Mouse (Mus musculus) T-cell, adult 2 months (primary cell): ENCODE data around the gene Gm45711.
"Not testable (repeated sequence)": the region's sequence is repeated elsewhere in the genome, so short reads cannot be mapped to it uniquely, and the experiment has no call there.

ENCODE experiments used
- DNase-seq: peaks from one replicate; pipeline ENCODE4 v3.0.0; 2022; ENCODE audit warnings: low spot score

Gene Gm45711

GRCm38 (mm10) chr8:104321267-104321666, 11.4 kb upstream of the Gm45711 start, which contains the start of gene Gm11020:
TSS of gene Gm11020 (plus strand) at chr8:104321567.
- DNase-seq, result not testable (repeated sequence)

DNA sequence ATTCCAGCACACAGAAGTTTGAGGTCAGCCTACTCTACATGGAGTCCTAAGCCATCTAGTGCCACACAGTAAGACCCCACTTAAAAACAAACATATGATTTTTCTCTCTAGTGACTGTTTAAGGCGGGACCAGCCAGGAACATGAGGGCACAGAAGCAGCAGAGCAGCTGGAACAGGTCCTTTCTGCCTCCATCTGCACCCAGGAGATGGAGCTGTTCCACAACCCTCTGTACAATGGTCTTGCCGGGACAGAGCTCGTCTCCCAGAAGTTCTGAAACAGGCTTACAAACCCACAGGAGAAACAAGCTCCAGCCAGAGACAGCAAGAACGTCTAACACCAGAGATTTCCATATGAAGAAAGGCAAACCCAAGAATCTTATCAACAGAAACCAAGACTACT, 3.4 kb upstream of the Gm45711 start:
- DNase-seq, result no peak

DNA sequence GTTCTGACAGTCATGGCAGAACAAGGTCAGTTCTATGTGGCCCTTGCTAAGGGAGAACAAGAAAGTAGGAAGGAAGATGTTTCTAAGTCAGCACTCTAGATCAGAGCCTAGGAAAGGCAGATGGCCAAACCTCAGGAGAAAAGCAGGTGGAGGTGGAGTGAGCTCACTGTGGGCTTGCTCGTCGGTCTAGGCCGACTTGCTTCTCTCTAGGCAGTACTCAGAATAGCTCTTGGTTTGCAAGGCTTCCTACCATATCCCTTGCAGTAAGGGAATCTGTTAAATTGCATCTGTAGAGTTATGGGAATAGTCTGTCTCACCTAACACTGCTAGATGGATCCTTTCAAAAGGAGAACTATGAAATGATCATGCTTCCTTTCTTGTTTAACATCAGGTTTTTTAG, 2.1 kb upstream of the Gm45711 start:
- DNase-seq, result not testable (repeated sequence)

- not testable (repeated sequence) for DNase-seq
These were observed 1.5 kb downstream of the Gm45711 start for GRCm38 (mm10) chr8:104308341-104308740.

DNA sequence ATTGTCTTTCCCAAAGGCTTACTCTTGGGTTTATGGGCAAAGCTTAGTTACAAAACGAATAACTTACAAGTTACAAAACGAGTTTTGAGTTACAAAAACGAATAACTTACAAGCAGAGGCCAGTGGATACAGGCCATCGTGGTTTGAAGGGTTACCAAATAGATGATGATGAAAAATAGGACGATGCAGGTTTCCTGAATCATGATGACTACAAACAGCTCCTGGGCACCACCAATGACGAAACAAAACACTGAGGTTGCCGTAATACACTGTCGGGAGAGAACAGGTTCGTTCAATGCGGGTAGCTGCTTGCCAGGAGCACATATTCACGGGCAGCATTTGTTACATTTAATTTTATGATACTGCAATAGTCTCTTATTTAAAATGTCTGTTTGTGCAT, 4.9 kb downstream of the Gm45711 start:
- no peak for DNase-seq

DNA sequence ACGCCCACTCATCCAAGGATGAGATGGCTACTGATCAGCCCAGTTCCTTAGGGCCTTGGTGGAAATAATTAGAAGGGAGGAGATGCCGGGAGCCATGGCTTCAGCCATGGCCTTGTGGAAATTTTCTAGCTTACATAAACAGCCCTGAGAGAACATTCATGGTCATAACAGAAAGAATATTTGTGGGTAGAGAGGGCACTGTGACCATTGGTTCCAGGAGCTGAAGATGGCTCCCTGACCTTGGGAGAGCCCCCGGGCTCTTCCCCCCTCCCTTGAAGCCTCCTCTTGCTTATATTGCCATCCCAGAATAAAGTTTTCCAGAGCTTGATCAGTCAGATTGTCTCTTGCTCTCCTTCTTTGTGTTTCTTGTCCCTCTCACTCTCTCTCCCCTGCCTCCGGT, 7.3 kb downstream of the Gm45711 start:
- DNase-seq, result not testable (repeated sequence)

DNA sequence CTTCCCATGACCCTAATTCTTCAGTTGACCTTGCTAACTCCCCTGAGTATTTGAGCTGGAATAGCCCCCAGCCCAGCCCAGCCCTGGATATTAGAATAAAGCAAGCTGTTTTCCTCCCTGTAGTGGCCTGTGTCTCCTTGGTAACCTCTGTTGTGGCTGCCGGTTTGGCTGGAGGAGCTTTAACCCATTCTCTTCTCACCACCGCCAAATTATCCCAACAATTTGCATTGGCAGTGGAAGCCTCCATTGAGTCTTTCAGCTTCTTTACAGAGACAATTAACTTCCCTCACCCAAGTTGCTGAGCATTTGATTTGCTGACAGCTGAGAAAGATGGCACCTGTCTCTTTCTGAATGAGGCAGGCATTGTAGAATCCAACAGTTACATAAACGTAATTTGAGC, 8.3 kb downstream of the Gm45711 start:
- not testable (repeated sequence) for DNase-seq

GRCm38 (mm10) chr8:104294396-104294795, 15.5 kb downstream of the Gm45711 start:
- DNase-seq, result no peak

DNA sequence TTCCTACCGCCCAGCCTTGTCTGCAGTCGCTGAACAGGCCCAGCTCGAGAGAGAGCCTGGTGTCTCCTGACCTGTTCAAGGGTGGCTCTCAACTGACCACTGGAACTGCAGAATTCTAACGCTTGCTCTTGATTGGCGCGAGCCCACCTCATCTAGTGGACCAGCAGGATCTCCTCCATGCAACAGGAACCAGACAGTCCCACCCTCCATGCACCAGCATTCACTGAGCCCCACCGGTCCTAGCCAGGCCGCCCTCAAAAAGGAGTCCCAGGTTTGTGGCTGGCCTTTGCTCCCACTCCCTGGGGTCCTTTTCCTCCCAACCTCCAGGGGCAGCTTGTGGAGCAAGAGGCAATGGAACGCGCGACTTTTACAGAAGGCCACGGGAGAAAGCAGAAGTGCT, 16.8 kb downstream of the Gm45711 start, which contains the start of gene Cmtm2a:
Gene Cmtm2a, minus strand, starts transcription at position 101 of the 400 bp plus-strand sequence.
- not testable (repeated sequence) for DNase-seq

- no peak for DNase-seq
These were observed 40.9 kb downstream of the Gm45711 start for GRCm38 (mm10) chr8:104268937-104269440.

DNA sequence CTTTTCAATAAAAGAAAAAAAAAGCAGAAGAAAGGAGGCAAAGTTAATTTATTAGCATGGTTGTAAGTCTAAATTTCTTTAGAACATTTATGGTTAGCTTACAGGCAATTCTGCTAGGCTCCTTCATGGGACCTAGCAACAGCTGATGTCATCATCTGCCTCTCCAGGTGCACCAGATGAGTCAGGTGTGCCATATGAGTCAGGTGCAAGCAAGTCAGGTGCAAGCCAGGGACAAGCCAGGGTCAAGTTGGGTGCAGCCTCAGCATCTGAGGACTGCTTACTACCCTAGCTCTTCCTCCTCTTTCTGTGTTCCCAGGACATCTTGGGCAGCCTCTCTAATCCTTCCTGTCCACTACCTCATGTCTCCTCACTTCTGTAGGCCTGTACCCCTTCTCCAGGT, 41.5 kb downstream of the Gm45711 start:
- DNase-seq, result no peak

DNA sequence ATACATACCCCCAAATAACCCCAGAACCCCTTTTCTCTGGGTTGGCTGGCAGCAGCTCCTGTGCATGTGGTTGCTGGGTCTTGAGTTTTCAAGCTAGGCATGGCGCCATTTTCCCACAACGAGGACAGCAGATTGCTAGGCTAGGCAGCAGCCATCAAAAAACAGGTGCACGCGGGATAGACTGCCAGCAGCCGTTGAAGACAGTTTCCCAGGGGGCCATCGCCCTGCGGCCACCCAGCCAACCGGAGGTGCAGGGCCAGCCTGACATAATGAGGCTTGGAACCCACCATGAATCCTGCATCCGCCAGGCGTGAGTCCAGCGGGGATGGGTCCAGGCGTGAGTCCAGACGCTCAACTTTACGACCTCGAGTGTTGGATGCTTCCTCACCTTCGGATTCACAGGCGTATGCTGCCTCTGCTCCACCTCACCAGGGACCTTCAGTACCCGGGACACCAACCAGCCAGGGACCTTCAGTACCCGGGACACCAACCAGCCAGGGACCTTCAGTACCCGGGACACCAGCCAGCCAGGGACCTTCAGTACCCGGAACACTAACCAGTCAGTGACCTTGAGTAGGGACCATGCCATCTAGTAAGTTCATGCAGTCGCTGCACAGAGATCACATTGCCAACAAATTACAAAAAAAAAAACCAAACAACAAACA, 45.5 kb downstream of the Gm45711 start:
- not testable (repeated sequence) for DNase-seq

- DNase-seq, result not testable (repeated sequence)
These were observed 48.1 kb downstream of the Gm45711 start for GRCm38 (mm10) chr8:104261802-104262201.

GRCm38 (mm10) chr8:104253016-104253415, 56.9 kb downstream of the Gm45711 start:
- DNase-seq, result peak; percentile 72

DNA sequence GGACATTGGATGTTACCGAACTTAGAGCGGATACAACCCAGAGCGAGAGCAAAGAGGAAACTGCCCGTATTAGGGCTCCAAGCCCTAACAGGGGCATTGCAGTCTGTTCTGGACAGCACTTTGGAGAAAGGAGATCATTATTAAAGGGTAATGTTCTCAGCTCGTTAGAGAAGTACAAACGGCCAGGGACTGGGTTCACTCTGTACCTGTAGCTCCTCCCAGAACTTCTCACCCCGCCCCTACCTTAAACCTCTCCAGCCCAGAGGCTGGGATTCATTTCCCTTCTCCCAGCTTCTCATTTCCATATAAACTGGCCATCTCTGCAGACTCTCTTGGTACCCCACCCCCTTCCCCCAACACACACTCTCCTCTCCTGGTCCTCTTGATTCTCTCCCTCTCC, 58.4 kb downstream of the Gm45711 start:
- no peak for DNase-seq

- DNase-seq, result peak; percentile 72
These were observed 59.2 kb downstream of the Gm45711 start, which contains the start of gene Cklf for GRCm38 (mm10) chr8:104250439-104251367. TSS of gene Cklf (plus strand) at chr8:104250861.

DNA sequence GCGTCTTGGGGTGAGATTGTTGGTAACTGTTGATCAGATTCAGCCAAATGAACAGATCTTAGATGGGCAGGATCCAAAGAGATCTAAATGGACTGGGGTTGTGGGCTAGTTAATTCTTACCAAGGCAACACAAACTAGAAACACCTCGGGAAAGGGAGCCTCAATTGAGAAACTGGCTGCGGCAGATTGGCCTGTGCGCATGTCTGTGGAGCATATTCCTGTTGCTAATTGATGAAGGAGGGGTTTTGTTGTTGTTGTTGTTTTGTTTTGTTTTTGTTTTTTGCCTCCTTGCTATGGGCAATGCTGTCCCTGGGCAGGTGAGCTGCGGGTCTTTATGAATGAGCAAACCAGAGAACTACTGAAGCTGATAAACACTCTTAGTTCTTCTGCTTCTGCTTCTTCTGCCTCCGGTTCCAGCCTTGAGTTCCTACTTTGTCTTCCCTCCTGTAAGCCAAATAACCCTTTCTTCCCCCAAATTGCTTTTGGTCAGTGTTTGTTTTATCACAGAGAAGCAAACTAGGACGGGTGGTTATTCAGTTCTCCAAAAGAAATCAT, 60.4 kb downstream of the Gm45711 start:
- no peak for DNase-seq

DNA sequence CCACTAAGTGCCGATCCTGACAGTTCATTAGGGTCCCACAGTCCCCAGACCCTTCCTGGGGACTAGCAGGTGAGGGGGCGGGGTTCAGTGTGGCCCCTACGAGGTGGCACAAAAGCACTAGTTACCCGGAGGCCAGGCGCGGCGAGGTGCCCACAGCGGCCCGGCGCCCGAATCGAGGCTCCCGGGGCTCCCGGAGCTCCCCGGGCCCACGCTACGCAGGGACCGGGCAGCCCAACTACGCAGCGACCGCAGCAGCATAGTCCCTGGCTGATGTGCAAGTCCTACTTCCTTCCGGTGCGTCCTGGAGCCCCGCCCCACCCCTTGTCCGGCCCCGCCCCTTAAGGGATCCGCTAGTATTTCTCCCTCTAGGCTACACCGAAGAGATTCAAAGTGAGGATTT, 61.6 kb downstream of the Gm45711 start, which contains the start of gene Tk2:
Gene Tk2, minus strand, starts transcription at position 283 of the 400 bp plus-strand sequence.
- DNase-seq, result peak; percentile 81

- DNase-seq, result peak; percentile 53
These were observed 62.0 kb downstream of the Gm45711 start for GRCm38 (mm10) chr8:104247908-104248275.

GRCm38 (mm10) chr8:104247054-104247907, 62.6 kb downstream of the Gm45711 start:
- DNase-seq, result peak; percentile 80

GRCm38 (mm10) chr8:104246621-104247020, 63.3 kb downstream of the Gm45711 start:
- no peak for DNase-seq
